Mouse (Mus musculus) heart, adult 2 months (tissue): Measurements from ENCODE around the gene Slc7a15. TPM values are rescaled to one million over a fixed set of nuclear protein-coding genes. Genes with fewer than 3 reads are reported as not detected.
"Not testable (repeated sequence)": the region's sequence is repeated elsewhere in the genome, so short reads cannot be mapped to it uniquely, and the experiment has no call there.

Experiments
- DNase-seq, 2 experiments: peaks; one replicate each; pipeline ENCODE4 v3.0.0; 2021
- H3K27ac ChIP-seq: fragments of 200-600 bp; 2 replicates; pipeline ENCODE4 v1.8.1; 2022
- H3K27me3 ChIP-seq: fragments of 200-500 bp; 2 replicates; pipeline ENCODE4 v1.6.1; 2012; ENCODE audit warnings: mild to moderate bottlenecking, low read length, inconsistent platforms, mixed read lengths; ENCODE audit not compliant: control insufficient read depth, insufficient read depth
- H3K36me3 ChIP-seq: fragments of 200-500 bp; 2 replicates; pipeline ENCODE4 v1.6.1; 2012; ENCODE audit warnings: low read length, inconsistent platforms; ENCODE audit not compliant: control insufficient read depth, insufficient read depth
- H3K4me1 ChIP-seq: fragments of 200-500 bp; 2 replicates; pipeline ENCODE4 v1.6.1; 2011; ENCODE audit warnings: low read length; ENCODE audit not compliant: control insufficient read depth, insufficient read depth
- H3K4me3 ChIP-seq: fragments of 200-600 bp; 2 replicates; pipeline ENCODE4 v1.8.1; 2022
- H3K79me2 ChIP-seq: fragments of 200-500 bp; replicated peaks from 2 replicates; pipeline ENCODE4 v1.6.1; 2012; ENCODE audit warnings: mild to moderate bottlenecking, inconsistent platforms, low read length, moderate library complexity, mixed read lengths; ENCODE audit not compliant: control insufficient read depth, insufficient read depth
- H3K9ac ChIP-seq: fragments of 200-500 bp; 2 replicates; pipeline ENCODE4 v1.6.1; 2012; ENCODE audit warnings: low read depth, mild to moderate bottlenecking, control low read depth, inconsistent platforms, low read length, mixed read lengths
- CTCF ChIP-seq: fragments of 200-600 bp; IDR thresholded peaks from 2 replicates; pipeline ENCODE4 v1.8.1; 2022; ENCODE audit warnings: antibody characterized with exemption, mild to moderate bottlenecking, moderate library complexity
- EP300 ChIP-seq: fragments of 200-500 bp; IDR thresholded peaks from 2 replicates; pipeline ENCODE4 v1.6.1; 2011; ENCODE audit warnings: low read depth, low read length, control low read depth; ENCODE audit not compliant: insufficient read depth
- POLR2A ChIP-seq: fragments of 200-500 bp; IDR thresholded peaks from 2 replicates; pipeline ENCODE4 v1.6.1; 2011; ENCODE audit warnings: mild to moderate bottlenecking, low read depth, low read length, control low read depth; ENCODE audit not compliant: insufficient read depth
- WGBS: fragments of 180-500 bp; shearing (Covaris S2); methylation state at CpG from one replicate; pipeline ENCODE4 v1.1.7; 2018; 5-methylcytosine and 5-hydroxymethylcytosine counted together
- intact Hi-C: fragments of 180-260 bp; cut with DNase I; formaldehyde crosslinking; loops from one replicate; pipeline ENCODE4 v1.15.1; 2025
- polyA plus RNA-seq: library from polyadenylated mRNA; depleted of rRNA; stranded (reverse); fragments of >200 nt; gene quantifications from 2 replicates; pipeline ENCODE4 v1.2.3, GENCODE M21; 2012
- total RNA-seq, 2 experiments: library from RNA; stranded (reverse); gene quantifications; 2 replicates each; pipeline ENCODE4 v1.2.3; 2021

The Slc7a15 gene
- total and polyA plus RNA-seq, 3 experiments = not detected

- H3K9ac ChIP-seq = no peak overlapping the region
- TF ChIP-seq CTCF (no peak), POLR2A (no peak), EP300 (no peak)
- H3K27ac ChIP-seq = no peak overlapping the region
- intact Hi-C loops = no loop called here
- no peaks in the 10 kb centered on the region for H3K4me1 ChIP-seq
- H3K4me3 ChIP-seq = no peak overlapping the region
- H3K27me3 ChIP-seq = no peaks in the 10 kb centered on the region
- DNase-seq = no peak
- H3K36me3 ChIP-seq = no peaks in the 10 kb centered on the region
- H3K79me2 ChIP-seq = no peaks in the 10 kb centered on the region
- 79% methylated on average over 11 of the region's 11 CpGs for WGBS
These were observed 25.5 kb downstream of the Slc7a15 start for GRCm38 (mm10) chr12:8573405-8573804.

DNA sequence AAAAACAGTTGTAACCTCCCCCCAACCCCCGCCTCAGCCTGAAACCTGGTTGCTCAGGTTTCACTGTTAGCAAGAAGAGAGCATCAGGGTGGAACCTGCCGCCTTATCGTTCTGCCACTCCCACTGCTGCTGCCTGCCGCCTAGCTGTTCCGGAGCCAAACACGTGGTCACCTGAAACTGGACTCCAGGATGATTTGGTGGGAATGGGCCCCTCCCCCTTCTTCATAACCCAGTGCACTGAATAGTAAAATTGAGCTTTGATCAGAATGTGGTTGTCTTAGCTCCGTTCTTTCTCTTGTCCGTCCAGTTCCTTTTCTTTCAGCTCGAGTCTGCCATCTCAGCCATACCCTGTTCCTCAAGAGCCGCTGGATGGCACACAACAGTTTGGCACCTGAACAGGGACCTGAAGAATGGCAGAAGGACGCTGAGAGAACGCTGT is 26.9 kb downstream of the Slc7a15 start:
- H3K27me3 ChIP-seq, H3K27ac ChIP-seq, intact Hi-C loops, H3K79me2 ChIP-seq, H3K4me1 ChIP-seq, DNase-seq, H3K36me3 ChIP-seq, H3K4me3 ChIP-seq, H3K9ac ChIP-seq: not testable (repeated sequence)
- WGBS = 36% methylated on average over 12 of the region's 12 CpGs

DNA sequence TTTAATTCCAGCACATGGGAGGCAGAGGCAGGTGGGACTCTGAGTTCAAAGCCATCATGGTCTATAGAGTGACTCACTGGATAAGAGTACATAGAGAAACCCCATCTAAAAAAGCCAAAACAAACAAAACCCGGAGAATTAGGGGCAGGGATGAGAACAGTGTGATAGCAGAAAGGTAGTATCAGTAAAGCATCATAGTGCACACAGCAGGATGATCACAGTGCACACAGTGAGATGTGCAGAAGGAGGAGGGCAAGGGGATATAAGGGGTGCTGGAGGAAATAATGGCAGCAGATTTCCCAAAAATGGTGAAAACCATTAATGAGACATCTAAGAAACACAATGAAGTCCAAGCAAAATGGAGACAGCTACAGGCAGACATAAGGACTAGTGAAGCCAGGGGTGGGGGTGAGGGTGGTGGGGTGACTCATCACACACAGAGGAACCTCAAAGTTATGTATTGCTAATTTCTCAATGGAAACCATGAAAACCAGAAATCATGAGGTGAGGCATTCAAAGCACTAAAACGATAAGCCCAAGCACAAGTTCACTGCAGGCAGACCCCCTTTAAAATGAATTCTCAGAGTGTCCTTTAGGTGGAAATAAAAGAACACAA is 27.5 kb downstream of the Slc7a15 start:
- DNase-seq, H3K4me1 ChIP-seq, H3K79me2 ChIP-seq, intact Hi-C loops, H3K27me3 ChIP-seq, H3K4me3 ChIP-seq, H3K36me3 ChIP-seq, H3K27ac ChIP-seq, H3K9ac ChIP-seq: not testable (repeated sequence)
- 70% methylated on average over 2 of the region's 2 CpGs for WGBS

GRCm38 (mm10) chr12:8562213-8562612 is 36.7 kb downstream of the Slc7a15 start:
- H3K4me3 ChIP-seq, H3K27ac ChIP-seq, H3K79me2 ChIP-seq, H3K36me3 ChIP-seq, DNase-seq, intact Hi-C loops, H3K9ac ChIP-seq, H3K4me1 ChIP-seq, H3K27me3 ChIP-seq: not testable (repeated sequence)
- WGBS = 88% methylated on average over 8 of the region's 8 CpGs

- H3K4me1 ChIP-seq, intact Hi-C loops, H3K27ac ChIP-seq, H3K4me3 ChIP-seq, H3K79me2 ChIP-seq, H3K36me3 ChIP-seq, DNase-seq, H3K9ac ChIP-seq, H3K27me3 ChIP-seq: not testable (repeated sequence)
- 67% methylated on average over 3 of the region's 3 CpGs for WGBS
These were observed 39.0 kb downstream of the Slc7a15 start for GRCm38 (mm10) chr12:8559876-8560275.

DNA sequence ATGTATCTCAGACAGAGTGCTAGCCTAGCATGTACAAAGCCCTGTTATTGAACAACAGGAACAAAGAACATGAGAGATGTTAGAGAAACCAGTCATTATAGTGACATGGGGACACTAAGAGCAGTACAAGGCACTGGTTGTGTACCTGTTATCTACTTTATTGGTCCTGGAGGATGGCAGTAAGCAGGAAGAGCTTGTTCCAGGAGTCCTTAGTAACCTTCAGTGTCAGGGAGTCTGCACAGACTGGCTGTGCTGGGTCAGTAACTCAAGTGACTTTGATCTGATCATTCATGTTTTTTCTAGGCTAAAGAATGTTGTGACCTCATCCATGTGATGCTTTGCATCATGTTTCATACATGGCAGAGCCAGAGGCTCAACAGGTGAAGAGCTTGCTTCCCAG is 42.7 kb downstream of the Slc7a15 start:
- Histone ChIP-seq H3K9ac (no peak overlapping the region), H3K4me3 (no peak overlapping the region), H3K36me3 (no peaks in the 10 kb centered on the region), H3K4me1 (no peaks in the 10 kb centered on the region), H3K27ac (no peak overlapping the region), H3K79me2 (no peaks in the 10 kb centered on the region), H3K27me3 (no peaks in the 10 kb centered on the region)
- DNase-seq = no peak
- TF ChIP-seq EP300 (no peak), POLR2A (no peak), CTCF (no peak)
- intact Hi-C loops = no loop called here

- Histone ChIP-seq H3K9ac (no peak overlapping the region), H3K4me3 (no peak overlapping the region), H3K27ac (no peak overlapping the region), H3K27me3 (no peaks in the 10 kb centered on the region), H3K4me1 (no peaks in the 10 kb centered on the region), H3K36me3 (no peaks in the 10 kb centered on the region), H3K79me2 (no peaks in the 10 kb centered on the region)
- TF ChIP-seq EP300 = no peak
- TF ChIP-seq POLR2A = no peak
- TF ChIP-seq CTCF = no peak
- DNase-seq = no peak
- intact Hi-C loops = no loop called here
These were observed 43.4 kb downstream of the Slc7a15 start for GRCm38 (mm10) chr12:8555419-8555818.
